Mouse (Mus musculus): Measurements from ENCODE around the gene Abcg1.
A peak's percentile ranks its signal among the peaks of the same experiment; 100 is the strongest.

The Abcg1 gene

GRCm38 (mm10) chr17:31057151-31057890 lies at the start of gene Abcg1:
Abcg1 (plus strand) TSS chr17:31057675.
- DNase-seq (ENCODE audit: low spot score): peak; percentile 29

DNA sequence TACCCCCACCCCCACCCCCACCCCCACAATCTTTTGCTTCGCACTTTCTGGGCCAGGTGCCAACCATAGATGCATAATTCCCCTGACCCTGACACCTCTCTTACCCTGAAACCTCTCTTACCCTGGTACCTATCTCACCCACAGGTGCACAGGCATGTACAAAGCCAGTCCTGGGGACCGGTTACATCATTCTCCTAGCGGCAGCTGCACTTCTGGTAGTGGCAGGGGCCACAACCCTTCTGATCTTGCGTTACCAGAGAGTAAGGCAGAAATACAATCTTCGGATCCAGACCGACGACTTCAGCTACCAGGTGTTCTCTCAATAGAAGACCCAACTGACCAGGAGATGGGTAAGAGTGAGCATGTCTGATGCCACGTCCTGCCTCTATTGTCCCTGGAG lies 49.1 kb upstream of the Abcg1 start:
- DNase-seq (ENCODE audit: low spot score): no peak

DNA sequence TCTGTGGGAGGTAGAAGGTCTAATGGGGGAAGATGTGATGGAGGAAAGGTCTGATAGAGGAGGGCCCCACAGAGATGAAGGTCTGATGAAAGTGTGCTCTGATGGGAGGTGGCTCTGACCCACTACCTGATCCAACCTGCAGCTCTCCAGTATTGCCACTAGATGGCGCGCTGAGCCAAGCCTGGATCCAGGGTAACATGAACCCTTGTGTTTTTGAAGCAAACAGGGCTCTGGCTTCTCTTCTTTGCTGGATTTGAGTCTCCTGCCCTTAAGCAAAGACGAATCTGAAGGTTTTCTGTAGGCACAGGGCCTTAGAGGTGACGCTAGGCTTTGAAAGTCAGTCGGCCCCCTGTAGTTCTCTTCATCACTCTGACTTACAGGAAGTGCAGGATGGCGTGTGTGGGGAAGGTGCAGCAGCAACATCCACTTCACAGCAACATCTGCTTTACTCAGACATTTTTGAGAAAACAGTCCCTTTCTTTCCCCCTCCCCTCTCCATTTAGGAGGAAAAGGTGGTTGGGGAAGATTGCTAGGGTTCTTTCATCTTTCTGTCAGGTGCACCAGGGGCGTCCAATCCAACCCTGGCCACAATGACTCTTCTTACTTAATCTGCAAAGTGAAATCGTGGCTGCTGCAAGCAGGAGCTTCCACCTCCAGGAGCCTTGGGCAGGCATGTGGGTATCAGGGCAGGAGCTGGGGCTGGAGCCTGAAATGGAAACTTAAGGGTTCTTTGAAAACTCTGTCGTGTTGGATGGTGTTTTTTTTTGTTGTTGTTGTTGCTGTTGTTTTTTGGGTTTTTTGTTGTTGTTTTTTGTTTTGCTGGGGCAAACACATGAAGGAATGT lies 45.7 kb upstream of the Abcg1 start:
- peak; percentile 62 for DNase-seq (ENCODE audit: low spot score)

GRCm38 (mm10) chr17:31018267-31018666 lies 39.2 kb upstream of the Abcg1 start:
- peak; percentile 66 for DNase-seq (ENCODE audit: low spot score)

DNA sequence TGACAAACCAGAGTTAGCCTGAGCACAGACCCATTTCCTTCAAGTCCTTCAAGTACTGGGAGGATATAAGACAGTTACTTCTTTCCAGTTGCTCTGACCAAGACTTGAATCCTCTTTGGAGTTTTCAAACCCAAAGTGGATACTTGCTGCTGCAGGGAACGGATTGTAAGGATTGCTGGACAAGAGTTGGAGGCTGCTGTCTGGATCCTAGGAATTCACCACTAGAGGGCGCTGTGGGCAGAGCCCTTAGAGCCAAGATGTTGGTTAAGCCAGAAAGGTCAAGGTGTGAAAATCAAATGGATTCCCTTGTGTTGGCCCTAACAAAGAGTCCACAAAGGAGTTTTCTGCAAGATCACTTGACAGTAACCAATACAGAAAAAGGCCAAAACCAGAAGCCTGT lies 38.0 kb upstream of the Abcg1 start:
- DNase-seq (ENCODE audit: low spot score): peak; percentile 76

GRCm38 (mm10) chr17:31020078-31020477 lies 37.4 kb upstream of the Abcg1 start:
- DNase-seq (ENCODE audit: low spot score): no peak

DNA sequence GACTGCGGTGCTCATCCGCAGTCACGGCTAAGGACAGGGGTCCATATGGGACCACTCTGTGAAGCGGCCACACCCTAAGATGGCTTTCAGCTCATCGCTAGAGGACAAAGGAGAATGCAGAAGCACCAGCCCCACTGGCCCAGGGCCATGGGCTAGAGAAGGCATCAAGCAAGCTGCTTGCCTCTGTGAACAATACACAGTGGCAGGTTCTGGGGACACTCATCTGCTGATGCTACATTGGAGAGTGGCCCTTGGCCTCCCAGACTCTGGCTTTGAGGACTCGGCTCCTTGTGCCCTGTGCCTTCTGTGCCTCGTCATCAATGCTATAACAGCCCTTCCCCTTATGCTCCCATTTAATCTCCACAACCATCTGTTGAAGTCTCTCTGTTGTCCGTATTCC lies 36.2 kb upstream of the Abcg1 start:
- no peak for DNase-seq (ENCODE audit: low spot score)

GRCm38 (mm10) chr17:31024125-31024781 lies 33.2 kb upstream of the Abcg1 start:
- DNase-seq (ENCODE audit: low spot score): no peak

- no peak for DNase-seq (ENCODE audit: low spot score)
Measured at GRCm38 (mm10) chr17:31024782-31025125, 32.7 kb upstream of the Abcg1 start.

GRCm38 (mm10) chr17:31026986-31027385 lies 30.5 kb upstream of the Abcg1 start:
- DNase-seq (ENCODE audit: low spot score): no peak

DNA sequence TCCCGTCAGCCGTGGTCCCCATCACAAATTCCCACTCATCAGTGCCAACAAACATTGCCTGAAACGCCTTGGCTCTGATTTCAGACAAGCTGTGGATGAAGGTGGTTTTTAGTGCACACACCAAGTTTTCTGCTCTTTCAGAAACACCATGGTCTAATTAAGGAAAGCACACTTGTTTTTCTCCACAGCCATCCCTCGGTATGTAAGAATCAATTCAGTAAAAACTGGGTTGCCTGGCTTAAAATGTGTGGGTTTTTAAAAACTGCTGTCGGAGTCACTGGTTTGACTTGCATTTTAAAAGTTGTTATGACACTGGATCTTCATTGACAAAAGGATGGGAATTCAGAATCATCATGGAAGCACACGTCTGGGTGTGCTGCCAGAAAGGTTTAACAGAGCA lies 29.8 kb upstream of the Abcg1 start:
- DNase-seq (ENCODE audit: low spot score): no peak

DNA sequence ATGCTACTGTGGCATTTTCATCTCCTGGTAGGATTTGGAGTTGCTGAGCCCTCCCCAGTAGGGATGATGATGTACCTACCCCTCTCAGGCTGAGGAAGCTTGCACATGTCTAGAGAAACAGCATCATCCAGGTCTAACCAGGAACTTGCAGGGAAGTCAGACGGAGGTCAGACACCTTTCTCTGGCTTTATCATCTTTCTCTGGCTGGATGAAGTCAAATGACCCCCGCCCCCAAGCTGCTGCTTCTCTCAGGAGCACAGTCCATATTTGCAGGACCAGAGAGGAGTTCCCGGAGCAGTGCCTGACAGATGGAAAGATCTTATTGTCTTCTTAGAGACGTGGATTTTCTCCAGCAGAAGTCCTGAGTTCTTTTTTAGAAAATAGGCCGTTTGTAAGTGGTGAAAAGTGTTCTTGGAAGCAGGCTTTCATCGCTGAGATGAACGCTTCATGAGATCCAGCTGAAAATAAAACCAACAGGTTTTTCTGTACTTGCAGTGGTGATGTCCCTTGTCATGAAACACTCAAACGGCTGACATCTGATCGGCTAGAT lies 28.6 kb upstream of the Abcg1 start:
- no peak for DNase-seq (ENCODE audit: low spot score)

DNA sequence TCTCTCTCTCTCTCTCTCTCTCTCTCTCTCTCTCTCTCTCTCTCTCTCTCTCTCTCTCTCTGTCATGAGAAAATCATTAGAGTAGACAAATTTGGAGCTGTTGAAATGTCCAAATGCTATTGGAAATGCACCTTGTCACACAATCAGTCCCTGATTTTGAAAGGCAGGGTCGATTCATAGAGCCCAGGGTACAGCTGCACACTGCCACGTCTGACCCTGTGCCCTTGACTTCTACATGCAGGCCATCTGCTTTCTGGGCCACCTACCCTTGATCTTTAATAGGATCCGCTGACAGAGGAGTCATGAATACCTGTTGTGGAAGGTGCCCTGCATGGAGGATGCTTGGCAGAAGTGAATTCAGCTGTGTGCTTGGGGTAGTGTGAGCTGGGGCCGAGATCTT lies 28.1 kb upstream of the Abcg1 start:
- DNase-seq (ENCODE audit: low spot score): no peak

DNA sequence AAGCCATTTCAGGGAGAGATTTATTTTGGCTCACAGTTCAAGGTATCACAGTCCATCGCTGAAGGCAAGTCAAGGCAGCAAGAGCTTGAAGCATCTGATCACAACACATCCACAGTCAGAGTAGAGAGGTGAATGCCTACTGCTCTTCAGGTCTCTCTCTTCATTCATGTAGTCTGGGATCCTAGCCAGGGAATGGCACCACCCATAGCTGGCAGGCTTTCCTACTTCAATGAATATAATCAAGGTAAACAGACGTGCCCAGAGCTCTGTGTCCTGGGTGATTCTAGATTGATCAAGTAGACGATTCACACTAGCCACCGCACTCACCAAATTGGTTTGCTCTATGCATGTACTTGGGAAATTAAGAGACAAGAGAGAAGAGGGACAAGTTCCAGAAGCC lies 25.1 kb upstream of the Abcg1 start:
- no peak for DNase-seq (ENCODE audit: low spot score)

- no peak for DNase-seq (ENCODE audit: low spot score)
Measured at GRCm38 (mm10) chr17:31033251-31033650, 24.2 kb upstream of the Abcg1 start.

- DNase-seq (ENCODE audit: low spot score): peak; percentile 79
Measured at GRCm38 (mm10) chr17:31034165-31034564, 23.3 kb upstream of the Abcg1 start.

DNA sequence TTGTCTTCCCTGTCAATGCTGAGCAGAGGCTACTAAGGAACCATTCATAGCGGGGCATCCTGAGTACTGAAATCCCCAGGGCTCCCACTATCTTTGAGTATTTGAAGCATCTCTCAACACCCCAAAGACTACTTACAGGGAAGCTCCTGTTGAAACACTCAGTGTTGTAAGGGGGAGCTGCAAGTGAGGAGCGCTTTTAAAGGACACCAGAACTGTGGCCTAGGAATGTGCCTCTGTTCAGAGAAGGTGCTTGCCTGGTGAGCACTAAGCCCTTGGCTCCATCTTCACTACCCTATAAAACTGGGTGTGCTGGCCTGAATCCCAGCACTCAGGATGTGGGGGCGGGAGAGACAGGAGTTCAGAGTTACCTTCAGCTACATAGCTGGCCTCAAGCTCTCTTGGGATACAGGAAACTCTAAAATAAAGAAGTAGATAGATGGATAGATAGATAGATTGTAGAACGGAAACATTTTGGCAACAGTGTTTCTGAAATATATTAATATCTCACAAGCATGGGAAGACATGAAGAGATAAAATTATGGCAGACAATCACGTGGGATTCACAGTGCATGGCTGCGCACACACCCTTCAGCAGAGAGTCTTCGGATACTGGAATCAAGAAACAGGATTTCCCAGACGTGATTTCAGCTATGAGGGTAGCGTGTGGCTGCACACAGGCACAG lies 22.7 kb upstream of the Abcg1 start:
- no peak for DNase-seq (ENCODE audit: low spot score)

GRCm38 (mm10) chr17:31036168-31036876 lies 21.2 kb upstream of the Abcg1 start:
- no peak for DNase-seq (ENCODE audit: low spot score)

GRCm38 (mm10) chr17:31037331-31037730 lies 20.1 kb upstream of the Abcg1 start:
- DNase-seq (ENCODE audit: low spot score): no peak

DNA sequence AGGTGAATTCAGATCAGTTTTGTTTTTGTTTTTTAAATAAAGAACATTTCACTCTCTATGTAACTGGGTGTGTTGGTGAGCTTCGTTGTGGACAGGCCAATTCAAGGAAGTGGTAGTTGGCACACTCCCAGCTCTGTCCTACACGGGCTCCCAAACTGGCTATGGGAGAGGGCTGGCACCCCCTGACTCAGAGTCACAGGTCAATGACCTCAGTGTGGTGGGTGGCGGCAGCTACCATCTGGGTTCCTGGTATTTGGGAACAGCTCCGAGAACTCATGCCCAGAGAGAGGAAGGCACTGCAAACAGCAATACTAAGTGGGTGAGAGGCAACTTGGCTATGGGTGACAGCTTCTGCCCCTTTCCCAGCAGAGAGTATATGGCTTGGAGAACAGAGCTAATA lies 19.1 kb upstream of the Abcg1 start:
- no peak for DNase-seq (ENCODE audit: low spot score)

DNA sequence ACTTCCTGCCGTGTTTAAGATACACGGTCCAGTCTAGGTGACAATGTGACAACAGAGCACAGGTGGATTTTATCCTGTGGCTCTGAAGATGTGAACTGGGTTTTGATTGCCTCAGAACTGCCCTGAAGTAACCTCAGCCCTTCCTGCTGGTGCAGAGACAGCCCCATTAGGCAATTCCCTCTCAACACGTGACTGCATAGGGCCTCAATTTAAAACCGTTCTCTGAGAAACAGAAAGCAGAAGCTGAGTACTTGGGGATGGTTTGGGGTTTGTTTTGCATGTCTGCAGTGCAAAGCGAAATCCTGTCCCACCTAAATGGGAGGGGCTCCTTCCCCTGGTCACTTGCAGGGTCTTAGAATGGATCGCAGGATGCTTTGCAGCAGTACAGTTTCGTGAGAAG lies 17.8 kb upstream of the Abcg1 start:
- DNase-seq (ENCODE audit: low spot score): no peak
